Mouse (Mus musculus): ENCODE measurements at regions not wholly inside any gene's neighbourhood (a gene's known extent, or its start where the extent isn't known, plus 50 kb on each side); places are given as distances from the start of the nearest gene placed in this dataset.

GRCm38 (mm10) chr3:115655020-115655419 is 59.9 kb downstream of the S1pr1 start:
- ChIA-PET CTCF (interaction anchor here (1.0 to 1.3 kb wide), 2 partner anchors 12 to 18 kb away, joined by 3 to 5 read pairs; no protein-coding TSS in a partner anchor), POLR2A (no interaction called here)
- no peak for TF ChIP-seq CTCF (IDR thresholded peaks at IDR 0.05)
- ATAC-seq (no peak), DNase-seq (ENCODE audit: low read depth, low spot score) (no peak)
- in situ Hi-C loops (cut with MboI; ENCODE audit: low pct_unique_long_range_greater_than_20kb): no loop called here
- peaks cover 6% of the 10 kb centered on the region for H3K27me3 ChIP-seq

- TF ChIP-seq CTCF (IDR thresholded peaks at IDR 0.05): no peak
- DNase-seq (ENCODE audit: low read depth, low spot score) (no peak), ATAC-seq (no peak)
- in situ Hi-C loops (cut with MboI; ENCODE audit: low pct_unique_long_range_greater_than_20kb): no loop called here
- peaks cover 6% of the 10 kb centered on the region for H3K27me3 ChIP-seq
- ChIA-PET CTCF (interaction anchor here (1.5 kb wide), 1 partner anchor 9 kb away, joined by 6 read pairs; no protein-coding TSS in a partner anchor), POLR2A (no interaction called here)
These were observed 62.6 kb downstream of the S1pr1 start for GRCm38 (mm10) chr3:115652236-115652635.

GRCm38 (mm10) chr3:115649338-115650117 is 65.3 kb downstream of the S1pr1 start:
- no peak for ATAC-seq
- ChIA-PET CTCF (interaction anchor here (1.1 to 1.2 kb wide), 2 partner anchors 8 to 12 kb away, joined by 3 read pairs; no protein-coding TSS in a partner anchor), POLR2A (no interaction called here)
- peaks cover 6% of the 10 kb centered on the region for H3K27me3 ChIP-seq
- no peak for TF ChIP-seq CTCF (IDR thresholded peaks at IDR 0.05)
- DNase-seq (ENCODE audit: low read depth, low spot score): no peak
- in situ Hi-C loops (cut with MboI; ENCODE audit: low pct_unique_long_range_greater_than_20kb): loop anchor here (10.0 kb wide), 1 partner anchor 1995 kb away; no protein-coding TSS in a partner anchor

- DNase-seq (ENCODE audit: low read depth, low spot score) (no peak), ATAC-seq (no peak)
- CTCF ChIA-PET: interaction anchor here (0.9 to 1.7 kb wide), 2 partner anchors 20 to 27 kb away, joined by 3 to 4 read pairs; no protein-coding TSS in a partner anchor
- POLR2A ChIA-PET: no interaction called here
- in situ Hi-C loops (cut with MboI; ENCODE audit: low pct_unique_long_range_greater_than_20kb): loop anchor here (10.0 kb wide), 1 partner anchor 1992 kb away; no protein-coding TSS in a partner anchor
- H3K27me3 ChIP-seq: peaks cover 5% of the 10 kb centered on the region
- no peak for TF ChIP-seq CTCF (IDR thresholded peaks at IDR 0.05)
These were observed 67.9 kb downstream of the S1pr1 start for GRCm38 (mm10) chr3:115646993-115647392.

GRCm38 (mm10) chr3:115644307-115644706 is 70.6 kb downstream of the S1pr1 start:
- in situ Hi-C loops (cut with MboI; ENCODE audit: low pct_unique_long_range_greater_than_20kb): loop anchor here (5.0 to 10.0 kb wide), 2 partner anchors 52 to 1990 kb away; no protein-coding TSS in a partner anchor
- ChIA-PET POLR2A (no interaction called here), CTCF (interaction anchor here (1.3 kb wide), 1 partner anchor 12 kb away, joined by 3 read pairs; no protein-coding TSS in a partner anchor)
- no peaks in the 10 kb centered on the region for H3K27me3 ChIP-seq
- no peak for TF ChIP-seq CTCF (IDR thresholded peaks at IDR 0.05)
- DNase-seq (ENCODE audit: low read depth, low spot score) (no peak), ATAC-seq (no peak)

GRCm38 (mm10) chr3:115642846-115643260 is 72.0 kb downstream of the S1pr1 start:
- ChIA-PET CTCF (interaction anchor here (0.7 to 2.1 kb wide), 12 partner anchors 9 to 486 kb away, joined by 3 to 7 read pairs (median 3); partner anchors contain the start of gene Vcam1), POLR2A (no interaction called here)
- peak; percentile 99 for TF ChIP-seq CTCF (IDR thresholded peaks at IDR 0.05)
- DNase-seq (ENCODE audit: low read depth, low spot score) (no peak), ATAC-seq (peak; percentile 60)
- in situ Hi-C loops (cut with MboI; ENCODE audit: low pct_unique_long_range_greater_than_20kb): loop anchor here (5.0 to 10.0 kb wide), 2 partner anchors 51 to 1988 kb away; no protein-coding TSS in a partner anchor
- H3K27me3 ChIP-seq: no peaks in the 10 kb centered on the region

- ChIA-PET CTCF (interaction anchor here (0.7 to 2.1 kb wide), 11 partner anchors 9 to 102 kb away, joined by 3 to 7 read pairs (median 3); no protein-coding TSS in a partner anchor), POLR2A (no interaction called here)
- DNase-seq (ENCODE audit: low read depth, low spot score) (no peak), ATAC-seq (no peak)
- no peak for TF ChIP-seq CTCF (IDR thresholded peaks at IDR 0.05)
- H3K27me3 ChIP-seq: no peaks in the 10 kb centered on the region
- in situ Hi-C loops (cut with MboI; ENCODE audit: low pct_unique_long_range_greater_than_20kb): loop anchor here (5.0 to 10.0 kb wide), 2 partner anchors 50 to 1987 kb away; no protein-coding TSS in a partner anchor
These were observed 72.6 kb downstream of the S1pr1 start for GRCm38 (mm10) chr3:115642001-115642845.

GRCm38 (mm10) chr3:115641411-115641810 is 73.5 kb downstream of the S1pr1 start:
- CTCF ChIA-PET: interaction anchor here (1.2 to 1.6 kb wide), 2 partner anchors 9 to 43 kb away, joined by 3 to 4 read pairs; no protein-coding TSS in a partner anchor
- POLR2A ChIA-PET: no interaction called here
- no peak for ATAC-seq
- DNase-seq (ENCODE audit: low read depth, low spot score): no peak
- no peak for TF ChIP-seq CTCF (IDR thresholded peaks at IDR 0.05)
- in situ Hi-C loops (cut with MboI; ENCODE audit: low pct_unique_long_range_greater_than_20kb): loop anchor here (5.0 to 10.0 kb wide), 2 partner anchors 49 to 1987 kb away; no protein-coding TSS in a partner anchor
- H3K27me3 ChIP-seq: no peaks in the 10 kb centered on the region

- TF ChIP-seq CTCF (IDR thresholded peaks at IDR 0.05): no peak
- H3K27me3 ChIP-seq: no peaks in the 10 kb centered on the region
- ChIA-PET CTCF (interaction anchor here (0.8 to 2.7 kb wide), 2 partner anchors 10 to 33 kb away, joined by 3 to 7 read pairs; no protein-coding TSS in a partner anchor), POLR2A (no interaction called here)
- in situ Hi-C loops (cut with MboI; ENCODE audit: low pct_unique_long_range_greater_than_20kb): no loop called here
- no peak for ATAC-seq
- no peak for DNase-seq (ENCODE audit: low read depth, low spot score)
These were observed 79.4 kb downstream of the S1pr1 start for GRCm38 (mm10) chr3:115635487-115635886.

GRCm38 (mm10) chr3:115635081-115635480 is 79.8 kb downstream of the S1pr1 start:
- DNase-seq (ENCODE audit: low read depth, low spot score) (no peak), ATAC-seq (no peak)
- CTCF ChIA-PET: interaction anchor here (2.7 kb wide), 1 partner anchor 11 kb away, joined by 7 read pairs; no protein-coding TSS in a partner anchor
- in situ Hi-C loops (cut with MboI; ENCODE audit: low pct_unique_long_range_greater_than_20kb): no loop called here
- TF ChIP-seq CTCF (IDR thresholded peaks at IDR 0.05): no peak
- H3K27me3 ChIP-seq: no peaks in the 10 kb centered on the region
- POLR2A ChIA-PET: no interaction called here
